Mouse (Mus musculus) thymus, postnatal 36 days (tissue): ENCODE measurements around the gene Atl1.

ENCODE experiments used
- DNase-seq, 2 experiments: peaks; one replicate each; pipeline ENCODE4 v3.0.0; 2022; ENCODE audit warnings: mixed read lengths in 2 of 2

Gene Atl1

DNA sequence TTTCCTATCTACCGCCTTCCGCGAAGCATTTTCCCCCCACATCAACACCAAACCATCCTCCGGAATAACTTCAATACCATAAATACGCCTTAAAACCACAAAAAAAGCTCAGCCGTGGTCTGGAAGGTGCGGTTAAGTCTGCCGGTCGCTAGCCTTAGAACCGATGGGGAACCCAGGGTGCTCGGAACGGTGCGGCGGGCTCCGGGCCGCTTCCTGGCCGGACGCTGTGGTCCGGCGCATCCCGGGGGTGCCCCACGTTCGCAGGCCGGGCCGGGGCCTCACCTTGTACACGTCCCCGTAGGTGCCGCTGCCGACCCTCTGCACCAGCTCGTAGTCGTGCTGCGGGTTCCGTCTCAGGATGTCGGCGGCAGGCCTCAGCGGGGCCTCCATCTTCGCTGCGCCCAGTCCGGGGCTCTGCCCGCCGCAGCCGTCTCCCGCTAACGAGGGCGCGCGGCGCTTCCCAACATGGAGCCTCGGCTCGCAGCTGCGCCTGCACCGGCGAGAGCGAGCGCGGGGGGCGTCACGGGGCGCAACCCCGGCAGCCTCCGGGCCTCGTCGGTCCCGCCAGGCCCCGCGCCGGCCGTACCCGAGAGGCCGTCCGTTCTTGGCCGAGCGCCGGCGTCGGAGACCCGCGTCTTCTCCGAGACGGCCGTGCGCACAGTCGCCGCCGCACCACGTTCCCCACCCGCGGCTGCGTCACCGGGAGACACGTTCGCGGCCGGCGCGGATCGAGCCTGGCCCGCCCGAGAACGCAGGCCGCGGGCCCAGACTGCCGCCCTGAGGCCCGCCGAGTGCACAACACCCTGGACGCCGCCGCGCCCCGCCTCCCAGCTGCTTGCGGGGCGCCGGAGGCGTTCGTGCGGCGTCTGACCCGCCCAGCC, at the start of gene Atl1, which contains the start of gene Map4k5:
Gene Atl1 (plus strand): TSS at position 244 of the 881 bp plus-strand sequence.
Gene Map4k5 (minus strand): TSS at position 830 of the 881 bp plus-strand sequence.
- DNase-seq = peak; percentile 77 to 82

DNA sequence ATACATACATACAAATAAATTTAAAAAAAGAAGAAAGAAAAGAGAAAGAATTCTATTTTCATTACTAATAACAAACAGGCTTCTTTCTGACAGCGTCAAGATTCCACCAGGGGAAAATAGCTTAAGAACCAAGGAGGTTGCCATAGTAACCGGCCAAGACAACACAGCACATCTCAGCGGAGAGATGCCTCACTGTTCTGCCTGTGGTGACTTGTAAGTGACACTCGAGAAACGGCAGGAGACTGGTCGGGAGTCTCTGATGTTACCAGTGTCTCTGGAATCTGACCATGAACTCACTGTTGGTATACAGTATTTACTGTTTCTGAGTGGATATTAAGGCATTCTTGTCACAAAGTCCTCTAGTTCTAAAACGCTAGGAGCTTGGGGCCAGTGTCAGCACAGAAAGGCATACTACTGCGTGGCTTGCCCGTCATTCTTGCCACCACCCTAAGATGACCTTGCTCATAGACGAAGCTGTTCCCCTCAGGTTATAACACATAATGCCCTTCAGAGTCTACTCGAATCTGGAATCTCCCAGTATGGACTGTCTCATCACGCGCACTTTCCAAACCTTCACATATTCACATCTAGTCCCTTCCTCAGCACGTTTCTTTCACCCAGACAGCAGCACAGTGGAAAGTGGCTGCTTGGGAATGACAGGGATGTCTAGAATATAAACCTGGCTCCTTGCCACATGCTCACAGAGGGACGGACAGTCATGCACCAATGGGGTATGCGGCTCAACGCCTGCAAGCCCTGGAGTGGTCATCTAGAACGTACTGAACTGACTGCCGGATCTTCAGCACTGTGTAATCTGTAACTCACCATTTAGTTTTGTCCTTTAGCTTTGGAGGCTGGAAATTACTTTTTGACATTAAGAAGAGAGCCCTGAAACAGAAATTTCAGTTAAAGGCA, 48.6 kb upstream of the Atl1 start:
- DNase-seq = no peak

DNA sequence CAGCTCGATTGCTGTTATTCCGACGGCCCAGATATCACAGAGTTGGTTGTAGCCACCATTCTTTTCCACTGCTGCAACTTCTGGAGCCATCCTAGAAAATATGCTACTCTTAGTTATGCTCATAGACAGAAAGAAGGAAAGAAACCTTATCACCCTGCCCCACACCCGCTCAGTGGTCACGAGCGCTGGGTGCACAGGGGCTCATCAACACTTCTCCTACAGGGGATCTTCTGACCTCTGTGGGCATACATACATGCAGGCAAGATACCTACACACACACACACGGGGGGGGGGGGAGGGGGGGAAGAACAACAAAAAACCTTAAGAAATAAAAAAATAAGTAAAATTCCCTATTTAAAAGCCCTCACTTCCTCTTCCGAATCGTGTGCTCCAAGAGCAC, 46.7 kb upstream of the Atl1 start:
- no peak for DNase-seq

DNA sequence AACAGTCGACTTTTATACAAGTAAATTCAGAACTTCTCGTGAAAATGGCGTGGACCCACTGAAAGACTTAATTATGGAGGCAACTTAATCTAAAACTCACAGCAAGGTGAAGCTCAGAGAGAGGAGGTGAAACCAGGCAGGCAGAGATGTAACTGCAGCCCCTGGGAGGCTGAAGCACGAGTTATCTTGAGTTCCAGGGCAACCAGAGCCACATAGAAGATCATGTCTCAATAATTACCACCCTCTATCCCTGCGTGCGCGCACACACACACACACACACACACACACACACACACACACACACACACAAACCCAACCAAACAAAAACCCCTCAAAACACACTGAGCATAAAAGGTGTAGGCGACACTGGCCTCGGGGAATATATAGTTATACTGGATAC, 45.9 kb upstream of the Atl1 start:
- no peak for DNase-seq

DNA sequence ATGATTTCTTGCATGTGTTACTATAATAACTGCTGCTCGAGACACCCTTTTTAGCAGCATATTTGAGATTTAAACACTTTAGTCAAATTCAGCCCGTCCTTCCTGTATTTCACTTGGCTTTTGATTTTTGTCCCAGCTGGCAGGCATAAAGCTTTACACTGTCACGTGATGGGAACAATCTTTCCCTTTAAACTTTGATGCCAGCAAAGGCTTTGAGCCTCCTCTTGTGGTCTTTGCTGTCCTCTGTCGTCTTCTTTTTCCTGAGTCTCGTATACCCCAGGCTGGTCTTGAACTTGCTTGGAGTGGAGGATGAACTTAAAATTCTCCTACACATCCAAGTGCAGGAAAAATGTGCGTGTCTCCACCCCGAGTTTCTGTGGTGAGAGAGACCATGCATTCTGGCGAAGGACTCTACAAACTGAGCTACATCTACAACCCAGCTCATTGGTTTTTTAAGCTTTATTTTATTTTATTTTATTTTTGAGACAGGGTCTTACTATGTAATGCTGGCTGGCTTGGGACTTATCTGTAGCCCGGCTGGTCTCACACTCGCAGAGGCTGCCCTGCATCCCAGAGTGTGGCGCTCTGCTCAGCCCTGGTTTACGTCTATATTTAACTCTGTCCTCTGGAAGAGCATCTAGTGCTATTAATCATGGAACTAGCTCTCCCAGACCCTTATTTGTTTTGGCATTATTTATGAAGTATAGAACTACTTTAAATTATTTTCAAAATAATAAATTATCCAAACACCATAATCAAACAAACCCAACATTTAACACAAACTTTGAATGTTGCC, 44.1 kb upstream of the Atl1 start:
- DNase-seq = no peak

DNA sequence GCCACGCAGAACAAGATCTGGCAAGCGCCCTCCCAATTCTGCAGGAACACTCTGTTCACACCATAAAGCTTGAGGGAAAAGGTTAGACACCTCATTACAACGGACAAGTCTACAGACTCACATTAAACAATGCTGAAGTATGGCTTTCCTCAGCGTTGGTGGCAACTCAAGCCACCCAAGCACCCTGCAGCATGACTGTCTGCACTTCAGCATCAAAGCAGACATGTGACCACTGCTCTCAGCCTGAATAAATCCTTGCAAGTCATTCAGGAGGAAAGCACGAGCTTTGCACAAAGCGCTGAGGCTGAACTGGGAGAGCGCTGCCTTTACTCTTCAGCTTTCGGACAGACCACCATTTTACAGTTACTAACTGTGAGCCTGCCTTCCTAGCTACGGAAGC, 40.1 kb upstream of the Atl1 start:
- no peak for DNase-seq

DNA sequence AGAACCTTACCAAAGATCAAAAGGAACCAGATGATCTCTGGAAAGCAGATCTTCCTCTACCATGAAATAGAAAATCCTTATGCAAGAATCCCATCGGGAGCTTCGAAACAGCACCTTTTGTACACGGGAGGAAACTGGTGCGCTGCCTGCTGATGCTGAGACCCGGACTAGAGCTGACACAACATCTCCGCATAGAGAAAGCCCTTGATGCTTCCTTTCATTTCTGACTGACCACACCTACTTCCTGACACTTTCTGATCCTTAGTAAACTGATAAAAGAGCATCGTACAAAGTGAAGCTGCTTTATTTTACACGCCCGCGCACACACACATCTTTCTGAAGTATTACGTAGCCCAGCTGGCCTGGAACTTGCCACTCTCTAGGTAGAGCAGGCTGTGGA, 39.0 kb upstream of the Atl1 start:
- no peak for DNase-seq

DNA sequence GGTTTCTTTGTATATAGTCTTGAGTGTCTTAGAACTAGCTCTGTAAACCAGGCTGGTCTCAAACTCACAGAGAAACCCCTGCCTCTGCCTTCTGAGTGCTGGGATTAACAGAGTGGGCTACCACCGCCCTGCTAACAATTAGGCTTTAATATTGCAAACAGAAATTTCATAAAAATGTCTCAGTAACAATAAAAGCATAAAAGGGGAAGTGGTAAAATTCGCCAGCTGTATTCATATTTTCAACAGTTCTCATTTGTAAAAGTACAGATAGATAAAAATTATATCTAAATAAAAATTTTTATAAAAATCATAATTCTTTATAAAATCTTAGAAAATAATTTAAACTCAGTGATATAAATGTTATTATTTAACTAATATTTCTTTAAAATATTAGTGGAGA, 38.5 kb upstream of the Atl1 start:
- DNase-seq = no peak

DNA sequence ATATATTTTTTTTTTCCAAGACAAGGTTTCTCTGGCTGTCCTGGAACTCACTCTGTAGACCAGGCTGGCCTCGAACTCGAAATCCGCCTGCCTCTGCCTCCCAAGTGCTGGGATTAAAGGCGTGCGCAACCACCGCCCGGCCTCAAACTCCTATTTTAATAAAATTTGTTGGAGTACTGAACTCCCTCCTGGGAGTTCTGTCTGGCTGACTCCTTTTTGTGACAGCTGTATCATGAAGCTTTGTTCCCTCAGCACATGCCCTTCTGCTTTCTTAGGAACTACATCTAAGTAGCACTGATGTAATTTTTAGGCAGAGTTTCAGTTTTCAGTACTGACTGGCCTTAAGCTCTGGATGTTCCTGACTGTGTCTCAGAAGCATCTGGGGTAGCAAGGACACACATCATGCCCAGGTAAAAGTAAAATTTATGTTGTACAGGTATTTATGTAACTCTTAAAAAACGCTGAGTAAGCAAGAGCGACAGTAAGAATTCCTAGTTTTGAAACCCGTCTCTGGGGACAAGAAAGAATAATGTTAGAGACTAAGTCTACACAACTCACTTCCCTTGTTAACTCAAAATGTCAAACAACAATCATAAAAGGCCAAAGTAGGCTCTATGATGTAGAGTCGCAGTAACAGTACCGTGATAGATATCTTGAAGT, 36.6 kb upstream of the Atl1 start:
- no peak for DNase-seq

DNA sequence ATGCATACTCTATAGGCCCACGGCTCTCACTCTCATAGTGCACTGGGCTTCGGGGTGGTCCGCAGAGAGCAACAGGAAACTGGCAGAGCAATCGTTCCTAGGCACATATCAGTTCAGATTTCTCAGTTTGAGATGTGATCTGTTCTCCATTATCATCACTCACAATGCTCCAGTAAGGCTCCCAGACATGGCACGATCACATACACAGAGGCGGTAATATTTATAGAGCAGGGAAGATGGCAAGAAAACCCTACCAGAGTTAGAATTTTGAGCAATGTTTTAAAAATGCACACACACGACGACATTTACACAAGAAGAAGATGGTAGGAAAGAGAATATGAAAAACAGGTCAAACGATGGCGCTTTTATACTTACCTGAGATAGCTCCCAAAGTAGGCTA, 36.0 kb upstream of the Atl1 start:
- DNase-seq = no peak

DNA sequence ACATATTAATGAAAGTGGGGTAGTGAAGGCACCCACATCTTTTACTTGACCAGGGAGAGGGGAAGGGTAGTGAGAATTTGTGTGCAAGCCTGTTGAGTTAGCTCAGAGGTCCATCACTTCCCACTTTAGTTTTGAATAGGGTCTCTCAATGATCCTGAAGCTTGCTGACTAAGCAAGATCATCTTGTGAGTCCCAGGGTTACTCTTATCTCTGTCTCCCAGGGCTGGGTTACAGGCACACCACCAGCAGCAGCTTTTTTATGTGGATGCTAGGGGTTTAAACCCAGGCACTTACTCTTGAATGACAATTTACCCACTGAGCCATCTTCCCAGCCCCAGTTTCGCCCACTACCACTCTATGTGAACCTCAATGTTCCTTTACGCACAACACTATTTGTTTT, 34.8 kb upstream of the Atl1 start:
- no peak for DNase-seq

DNA sequence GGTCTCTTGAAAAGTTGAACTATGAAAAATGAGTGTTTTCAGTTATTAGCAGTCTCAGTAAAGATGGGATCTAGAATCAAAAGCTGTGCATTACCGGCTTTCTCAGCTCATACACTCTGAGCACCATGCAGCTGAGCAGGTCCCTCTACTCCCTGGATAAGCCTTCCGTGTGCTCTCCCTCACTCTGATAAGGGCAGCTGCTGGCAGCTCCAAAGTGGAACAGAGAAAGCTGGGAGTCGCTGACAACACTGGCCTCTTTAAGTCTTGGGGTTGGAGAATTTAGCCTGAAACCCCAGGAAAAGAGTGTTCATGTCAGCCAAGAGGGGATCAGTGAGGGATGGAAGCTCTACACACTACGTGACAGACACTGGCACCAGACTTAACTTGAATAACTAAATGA, 33.6 kb upstream of the Atl1 start:
- DNase-seq = no peak

DNA sequence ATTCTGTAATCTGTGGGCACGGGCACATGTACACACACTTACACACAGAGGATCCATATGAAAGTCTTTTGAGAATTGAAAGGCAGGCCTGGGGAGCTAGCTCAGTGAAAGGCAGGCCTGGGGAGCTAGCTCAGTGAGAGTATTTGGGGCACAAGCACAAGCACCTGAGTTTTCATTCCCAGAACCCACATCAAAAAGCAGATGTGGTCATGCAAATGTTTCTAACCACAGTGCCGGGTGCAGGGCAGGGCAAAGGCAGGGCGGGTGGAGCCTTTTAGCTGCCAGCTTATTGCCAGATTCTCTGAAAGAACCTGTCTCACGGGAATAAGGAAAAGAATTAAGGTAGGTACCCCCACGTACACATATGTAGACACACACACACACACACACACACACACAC, 28.9 kb upstream of the Atl1 start:
- DNase-seq = peak; percentile 63 to 75

DNA sequence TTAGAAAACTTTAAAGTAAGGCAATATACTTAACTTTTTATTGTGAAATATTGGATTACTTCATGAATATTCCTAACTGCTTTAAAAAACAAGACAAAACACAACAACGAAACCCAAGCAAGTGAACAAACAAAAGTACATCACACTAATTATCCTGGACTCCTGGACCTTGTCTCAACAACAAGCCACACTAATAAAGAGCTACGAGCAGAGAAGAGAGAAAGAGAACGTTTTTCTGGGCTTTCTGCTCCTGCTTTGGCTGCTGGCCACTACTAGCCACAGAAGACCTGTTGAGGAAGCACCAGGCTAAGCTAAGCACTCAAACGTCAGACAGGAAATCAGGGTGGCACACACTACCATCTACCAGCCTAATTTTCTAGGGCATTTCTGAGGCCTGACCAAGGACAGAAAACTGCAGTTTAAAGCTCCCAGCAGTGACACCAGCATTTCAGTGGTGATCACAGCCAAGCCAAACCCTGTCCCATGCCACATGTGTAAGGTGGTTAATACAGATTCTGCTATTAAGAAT, 28.2 kb upstream of the Atl1 start:
- no peak for DNase-seq

DNA sequence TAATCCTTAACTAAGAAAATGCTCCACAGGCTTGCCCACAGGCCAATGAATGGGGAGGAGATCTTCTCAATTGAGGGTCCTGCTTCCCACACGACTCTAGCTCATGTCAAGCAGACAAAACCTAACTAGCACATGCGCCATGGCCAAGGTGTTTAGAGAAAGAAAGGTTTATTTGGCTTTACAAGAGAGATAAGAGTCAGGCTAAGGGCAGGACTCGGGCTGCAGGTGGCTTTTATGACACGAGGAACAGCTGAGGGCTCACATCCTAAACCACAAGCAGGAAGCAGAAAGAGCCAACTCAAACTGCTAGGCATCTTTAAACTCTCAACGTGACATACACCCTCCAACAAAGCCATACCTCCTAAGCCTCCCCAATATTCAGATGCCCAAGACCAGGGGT, 25.1 kb upstream of the Atl1 start:
- peak; percentile 35 to 62 for DNase-seq

DNA sequence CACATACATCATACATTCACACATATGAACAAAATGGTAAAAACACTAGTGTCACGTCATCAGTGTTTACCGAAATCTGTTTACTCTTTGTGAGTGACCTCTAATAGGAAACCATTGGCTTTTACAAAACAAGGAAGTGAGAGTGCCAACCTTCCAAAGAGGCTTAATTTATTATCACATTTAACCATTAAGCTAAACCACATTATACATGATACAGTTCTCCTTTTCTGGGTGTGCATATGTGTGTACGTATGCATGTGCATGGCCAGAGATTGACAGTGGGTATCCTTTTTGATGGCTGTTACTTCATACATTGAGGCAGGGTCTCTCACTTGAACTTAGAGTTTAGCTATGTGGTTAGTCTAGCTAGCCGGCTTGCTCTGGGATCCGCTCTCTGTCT, 20.8 kb upstream of the Atl1 start:
- DNase-seq = no peak

DNA sequence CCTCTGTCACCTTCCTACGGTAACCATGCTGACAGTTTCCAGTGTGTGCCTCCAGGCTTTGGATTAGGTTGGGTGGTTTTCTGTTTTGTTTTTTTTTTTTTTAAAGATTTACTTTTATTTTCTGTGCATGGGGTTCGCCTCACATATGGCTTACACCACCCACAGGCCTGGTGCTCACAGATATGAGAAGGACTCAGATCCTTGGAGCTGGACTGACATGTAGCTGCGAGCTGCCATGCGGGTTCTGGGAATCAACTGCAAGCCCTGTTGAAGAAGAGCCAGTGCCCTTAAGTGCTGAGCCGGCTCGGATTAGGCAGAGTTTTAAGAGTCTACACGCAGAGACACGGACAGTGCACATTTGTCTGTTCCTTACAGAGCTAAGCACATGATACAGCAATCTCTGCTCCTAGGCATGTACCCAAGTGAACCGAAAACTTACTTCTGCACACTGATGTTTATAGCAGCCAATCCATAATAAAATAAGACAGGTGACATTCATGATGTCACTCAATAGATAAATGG, 14.5 kb upstream of the Atl1 start:
- no peak for DNase-seq

DNA sequence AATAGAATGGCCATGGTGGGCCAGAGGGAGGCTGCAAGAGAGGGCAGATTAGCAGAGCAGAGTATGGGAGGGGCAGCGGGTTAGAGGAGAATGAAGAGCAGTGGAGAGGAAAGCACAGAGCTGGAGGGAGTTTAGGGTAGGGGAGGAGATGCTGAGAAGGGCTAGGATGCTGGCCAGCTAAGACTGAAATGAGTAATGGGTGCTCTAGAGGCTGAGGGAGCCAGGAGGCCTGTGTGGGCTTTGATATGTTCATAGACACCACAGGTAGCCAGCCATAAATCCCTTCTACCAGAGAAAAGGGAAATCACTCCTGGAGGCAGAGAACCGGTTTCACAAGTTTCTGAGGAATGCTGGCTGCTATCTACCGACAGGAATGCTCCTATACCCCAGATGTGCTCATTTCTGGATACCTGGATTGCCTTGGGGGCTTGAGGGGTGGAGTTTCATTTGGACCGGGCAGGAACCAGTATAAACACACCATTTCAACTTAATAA, 13.2 kb upstream of the Atl1 start:
- no peak for DNase-seq

DNA sequence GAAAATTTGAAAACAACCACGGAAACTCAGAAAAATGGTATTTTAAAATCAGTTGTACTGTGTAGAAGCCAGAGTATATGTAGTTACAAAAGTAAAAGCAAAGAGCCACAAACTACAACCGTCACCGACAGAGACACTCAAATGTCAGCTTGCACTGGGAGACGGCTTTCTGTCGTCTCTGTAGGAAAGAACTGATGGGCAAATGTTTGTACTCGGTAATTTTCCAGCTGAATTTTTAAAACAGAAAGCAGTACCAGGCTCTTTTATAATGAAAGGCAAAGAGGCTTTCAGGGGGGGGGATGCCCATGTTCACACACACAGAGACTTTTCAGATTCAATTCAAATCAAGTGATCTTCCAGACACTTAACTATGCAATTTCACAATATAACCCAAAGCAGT, 12.7 kb upstream of the Atl1 start:
- no peak for DNase-seq

DNA sequence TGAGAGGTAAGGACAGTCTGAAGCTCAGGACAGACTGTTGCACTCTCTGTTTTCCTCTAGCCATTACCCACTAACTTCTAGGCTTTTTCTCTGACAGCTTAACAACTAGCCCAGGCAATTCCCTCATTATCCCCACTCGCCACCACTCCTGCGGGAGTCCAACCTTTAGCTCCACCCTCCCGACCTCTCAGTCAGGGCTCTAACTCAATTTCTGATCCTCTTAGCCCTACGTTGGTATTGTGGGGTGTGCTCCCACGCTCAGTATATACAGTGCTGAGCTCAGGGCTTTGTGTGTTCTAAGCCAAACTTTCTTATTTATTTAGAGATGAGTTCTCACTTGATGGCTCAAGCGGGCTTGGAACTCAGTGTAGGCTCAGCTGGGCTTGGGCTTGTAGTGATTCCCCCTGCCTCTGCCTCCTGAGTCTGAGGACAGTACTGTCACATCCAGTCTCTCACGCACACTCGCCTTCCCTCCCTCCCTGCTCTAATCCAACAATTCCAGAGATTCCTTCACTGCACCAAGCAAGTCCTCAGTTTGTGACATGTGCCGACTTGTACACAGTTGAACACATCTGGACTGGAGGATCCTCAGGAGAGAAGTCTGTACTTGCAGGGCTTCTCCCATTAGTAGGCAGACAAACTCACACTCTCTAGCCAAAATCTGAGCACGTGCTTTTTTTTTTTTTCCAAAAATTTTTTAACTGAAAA, 11.1 kb upstream of the Atl1 start:
- no peak for DNase-seq

DNA sequence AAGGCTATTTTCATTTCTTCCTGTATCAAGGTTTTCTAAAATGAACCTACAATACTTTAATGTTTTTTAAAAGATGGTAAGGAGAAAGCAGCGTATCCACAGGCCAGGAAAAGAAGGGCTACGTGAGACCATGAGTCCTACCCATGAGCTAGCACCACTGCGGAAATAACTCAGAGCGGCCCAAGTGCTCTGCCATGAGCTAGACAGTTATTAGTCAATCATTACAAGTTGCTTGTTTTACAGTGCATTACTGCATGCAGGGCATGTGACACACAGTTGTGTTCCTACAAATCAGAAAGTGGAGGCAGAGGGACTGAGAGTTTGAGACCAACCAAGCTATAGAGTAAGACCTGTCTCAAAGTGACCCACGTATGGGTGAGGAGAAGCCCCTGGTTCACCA, 8.4 kb upstream of the Atl1 start:
- no peak for DNase-seq
